Mouse (Mus musculus): ENCODE data around the gene Limch1.

DNA sequence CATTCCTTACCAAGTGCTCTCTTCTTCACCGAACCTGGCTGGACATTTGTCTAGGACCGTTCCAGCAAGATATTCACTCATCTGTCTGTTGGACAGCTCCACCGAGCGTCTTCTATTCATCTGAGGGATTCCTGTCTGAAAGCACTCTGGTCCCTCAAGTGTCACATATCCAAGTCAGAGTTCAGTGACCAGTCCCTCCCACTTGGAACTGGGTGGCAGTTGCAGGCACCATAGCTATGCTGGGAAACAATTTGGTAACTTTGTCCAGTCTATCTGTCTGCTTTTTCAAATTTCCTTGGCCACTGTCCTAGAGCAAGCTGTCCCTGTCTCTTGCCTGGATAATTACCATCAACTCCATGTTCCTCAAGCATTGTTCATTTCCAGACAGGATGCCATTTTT, 138.9 kb downstream of the Limch1 start:
- TF ChIP-seq CTCF (IDR thresholded peaks at IDR 0.05; ENCODE audit: borderline replicate concordance, insufficient read depth, low read length): no peak
- TF ChIP-seq POLR2A (IDR thresholded peaks at IDR 0.05; ENCODE audit: low read depth, low read length): no peak
